Mouse (Mus musculus) hindbrain, embryonic 14.5 days (tissue): ENCODE measurements around the gene Csrp1. TPM values are rescaled to one million over a fixed set of nuclear protein-coding genes. Genes with fewer than 3 reads are reported as not detected.

Experiments used
- ATAC-seq: fragments of 200-750 bp; cut with Nextera tagmentation; 2 replicates; pipeline ENCODE4 v1.8.0; 2017; ENCODE audit warnings: moderate number of reproducible peaks, mild to moderate bottlenecking, moderate TSS enrichment, moderate library complexity; ENCODE audit not compliant: low FRiP score
- DNase-seq: peaks from one replicate; pipeline ENCODE4 v3.0.0-alpha.2; 2015; ENCODE audit warnings: low spot score
- H3K27ac ChIP-seq: fragments of 300-500 bp; sonication (generic); 2 replicates; pipeline ENCODE4 v1.5.1; 2014; ENCODE audit warnings: mild to moderate bottlenecking, moderate library complexity
- H3K27me3 ChIP-seq: fragments of 300-500 bp; sonication (generic); 2 replicates; pipeline ENCODE4 v1.6.1; 2014; ENCODE audit warnings: mild to moderate bottlenecking, low read length, mixed read lengths; ENCODE audit not compliant: control insufficient read depth, insufficient read depth
- H3K36me3 ChIP-seq: fragments of 300-500 bp; sonication (generic); replicated peaks from 2 replicates; pipeline ENCODE4 v1.6.1; 2014; ENCODE audit not compliant: control insufficient read depth, insufficient read depth
- H3K4me1 ChIP-seq: fragments of 300-500 bp; sonication (generic); replicated peaks from 2 replicates; pipeline ENCODE4 v1.6.1; 2014; ENCODE audit warnings: antibody characterized with exemption, low read length, mixed read lengths; ENCODE audit not compliant: control insufficient read depth, insufficient read depth
- H3K4me2 ChIP-seq: fragments of 300-500 bp; sonication (generic); replicated peaks from 2 replicates; pipeline ENCODE4 v1.6.1; 2014; ENCODE audit warnings: mild to moderate bottlenecking, moderate library complexity
- H3K4me3 ChIP-seq: fragments of 300-500 bp; sonication (generic); replicated peaks from 2 replicates; pipeline ENCODE4 v1.5.1; 2014; ENCODE audit warnings: mild to moderate bottlenecking, low read length
- H3K9ac ChIP-seq: fragments of 300-500 bp; sonication (generic); 2 replicates; pipeline ENCODE4 v1.6.1; 2014
- H3K9me3 ChIP-seq: fragments of 300-500 bp; sonication (generic); 2 replicates; pipeline ENCODE4 v1.6.1; 2016; ENCODE audit warnings: low read length; ENCODE audit not compliant: control insufficient read depth
- WGBS: fragments of 180-500 bp; shearing (Covaris S2); extraction: QIAGEN DNeasy Blood & Tissue Kit; methylation state at CpG from one replicate; pipeline ENCODE4 v1.1.7; 2014; 5-methylcytosine and 5-hydroxymethylcytosine counted together
- polyA plus RNA-seq: library from polyadenylated mRNA; unstranded; fragments of >200 nt; fragmentation: Nextera tagmentation; extraction: Ambion mirVana; gene quantifications from 2 replicates; pipeline ENCODE4 v1.2.1, GENCODE M21; 2014

Gene Csrp1
- polyA plus RNA-seq, 1 experiment from 2014 or later, result 21.7 TPM

DNA sequence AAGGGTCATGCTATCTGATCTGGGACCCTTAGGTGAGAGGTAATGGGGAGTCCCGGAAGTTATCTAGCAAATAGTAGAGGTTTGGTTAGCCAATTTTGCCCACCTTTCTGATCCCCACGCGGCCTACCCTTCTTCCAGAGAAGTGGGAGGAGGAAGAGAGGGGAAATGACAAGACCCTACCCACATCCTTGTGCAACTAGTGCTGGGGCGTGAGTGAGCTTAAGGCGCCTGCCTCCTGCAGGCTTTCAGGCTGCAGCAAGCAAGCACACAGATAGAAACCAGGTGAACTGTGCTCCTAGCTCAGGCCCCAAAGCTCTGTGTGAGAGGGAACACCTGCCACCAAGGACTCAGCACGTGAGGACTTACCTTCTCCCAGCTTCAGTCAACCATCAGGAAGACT is 31.2 kb upstream of the Csrp1 start:
- no peaks in the 10 kb centered on the region for H3K36me3 ChIP-seq
- peak overlapping the region; percentile 83; the same call in 1 of the 2 replicates for H3K9ac ChIP-seq
- H3K4me1 ChIP-seq, result peaks cover 26% of the 10 kb centered on the region
- H3K4me3 ChIP-seq, result peak overlapping the region; percentile 72
- WGBS, result 9% methylated on average over 6 of the region's 6 CpGs
- H3K9me3 ChIP-seq, result no peaks in the 10 kb centered on the region
- peak overlapping the region; percentile 99 for H3K4me2 ChIP-seq
- ATAC-seq, result no peak
- no peak for DNase-seq
- no peak overlapping the region for H3K27ac ChIP-seq
- peaks cover 8% of the 10 kb centered on the region; the same call in 1 of the 2 replicates for H3K27me3 ChIP-seq

DNA sequence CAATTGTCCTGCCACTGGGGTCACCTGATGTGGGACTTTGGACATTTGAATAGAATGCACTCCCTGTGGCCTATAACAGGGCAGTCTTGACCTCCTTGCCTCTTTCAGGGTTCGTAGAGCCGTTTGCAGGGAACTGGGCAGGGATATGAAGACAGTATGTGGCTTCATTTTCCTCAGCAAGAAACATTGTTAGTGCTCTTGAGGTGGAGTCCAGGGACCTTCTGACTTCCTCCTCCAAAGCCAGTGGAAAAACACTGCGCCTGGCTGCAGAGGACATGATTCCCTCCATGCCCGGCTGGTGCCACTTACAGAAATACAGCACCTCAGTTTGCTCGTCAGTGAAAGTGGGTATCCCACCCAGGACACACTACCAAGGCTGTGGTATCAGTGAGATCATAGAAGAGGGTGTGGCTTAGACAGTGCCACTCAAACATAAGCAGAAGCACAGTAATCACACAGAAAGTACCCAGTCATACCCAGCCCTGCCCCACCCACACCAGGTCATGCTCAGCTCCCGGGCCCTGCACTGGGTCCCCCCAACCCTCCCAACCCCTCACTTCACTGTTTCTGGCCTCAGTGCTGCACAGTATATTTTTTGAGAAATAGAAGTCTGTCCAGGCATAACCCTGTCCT is 29.0 kb upstream of the Csrp1 start:
- Histone ChIP-seq H3K27ac (no peak overlapping the region), H3K36me3 (no peaks in the 10 kb centered on the region), H3K4me1 (peaks cover 22% of the 10 kb centered on the region), H3K9ac (no peak overlapping the region), H3K9me3 (no peaks in the 10 kb centered on the region), H3K4me3 (no peak overlapping the region), H3K27me3 (peaks cover 2% of the 10 kb centered on the region; the same call in 1 of the 2 replicates), H3K4me2 (no peak overlapping the region)
- ATAC-seq (no peak), DNase-seq (no peak)
- WGBS, result 75% methylated on average over 6 of the region's 6 CpGs

DNA sequence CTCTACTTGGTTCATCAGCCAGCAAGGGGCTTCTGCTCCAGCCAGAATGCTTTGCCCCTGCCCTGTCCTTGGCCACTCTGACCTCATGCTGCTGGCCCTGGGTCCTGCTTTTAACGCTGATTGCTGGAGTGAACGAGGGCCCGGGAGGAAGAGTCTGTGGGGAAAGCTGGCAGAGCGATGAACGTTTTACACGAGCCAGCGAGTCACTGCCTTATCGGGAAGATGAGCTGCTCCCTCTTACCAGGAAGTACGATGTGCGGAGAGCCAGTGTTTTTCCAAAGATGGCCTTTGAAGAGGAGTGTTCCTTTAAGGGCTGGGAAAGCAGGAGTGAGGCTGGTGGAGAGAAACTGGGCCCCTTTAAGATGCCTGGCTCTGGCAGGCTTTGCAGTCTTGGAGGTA is 28.4 kb upstream of the Csrp1 start:
- ATAC-seq (no peak), DNase-seq (no peak)
- H3K27me3 ChIP-seq, result no peaks in the 10 kb centered on the region
- H3K9ac ChIP-seq, result no peak overlapping the region
- no peak overlapping the region for H3K27ac ChIP-seq
- H3K4me3 ChIP-seq, result no peak overlapping the region
- WGBS, result 58% methylated on average over 10 of the region's 10 CpGs
- no peak overlapping the region for H3K4me2 ChIP-seq
- no peaks in the 10 kb centered on the region for H3K9me3 ChIP-seq
- H3K36me3 ChIP-seq, result no peaks in the 10 kb centered on the region
- peaks cover 17% of the 10 kb centered on the region for H3K4me1 ChIP-seq

DNA sequence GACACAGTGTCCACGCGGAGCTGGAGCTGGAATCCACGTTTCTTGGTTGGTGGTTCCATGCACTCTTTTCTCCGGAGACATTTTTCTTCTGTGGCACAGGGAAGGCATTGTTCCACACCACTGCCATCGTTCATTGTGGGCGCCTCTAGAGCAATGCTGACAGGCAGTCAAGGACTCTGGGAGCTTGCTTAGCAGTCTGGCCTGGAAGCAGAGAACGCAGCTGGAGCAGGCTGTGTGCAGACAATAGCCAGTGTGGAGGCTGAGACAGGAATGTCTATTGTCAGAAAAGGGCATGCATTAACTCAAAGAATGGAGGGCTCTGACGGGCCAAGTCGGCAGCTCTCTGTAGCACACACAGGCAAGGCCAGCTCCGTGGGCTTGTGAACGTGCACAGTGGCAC is 25.7 kb upstream of the Csrp1 start:
- H3K4me3 ChIP-seq, result no peak overlapping the region
- ATAC-seq, result no peak
- no peak overlapping the region for H3K4me2 ChIP-seq
- peaks cover 2% of the 10 kb centered on the region; the same call in 1 of the 2 replicates for H3K4me1 ChIP-seq
- no peak for DNase-seq
- no peaks in the 10 kb centered on the region for H3K36me3 ChIP-seq
- no peak overlapping the region for H3K9ac ChIP-seq
- 36% methylated on average over 11 of the region's 11 CpGs for WGBS
- no peak overlapping the region for H3K27ac ChIP-seq
- no peaks in the 10 kb centered on the region for H3K9me3 ChIP-seq
- no peaks in the 10 kb centered on the region for H3K27me3 ChIP-seq

DNA sequence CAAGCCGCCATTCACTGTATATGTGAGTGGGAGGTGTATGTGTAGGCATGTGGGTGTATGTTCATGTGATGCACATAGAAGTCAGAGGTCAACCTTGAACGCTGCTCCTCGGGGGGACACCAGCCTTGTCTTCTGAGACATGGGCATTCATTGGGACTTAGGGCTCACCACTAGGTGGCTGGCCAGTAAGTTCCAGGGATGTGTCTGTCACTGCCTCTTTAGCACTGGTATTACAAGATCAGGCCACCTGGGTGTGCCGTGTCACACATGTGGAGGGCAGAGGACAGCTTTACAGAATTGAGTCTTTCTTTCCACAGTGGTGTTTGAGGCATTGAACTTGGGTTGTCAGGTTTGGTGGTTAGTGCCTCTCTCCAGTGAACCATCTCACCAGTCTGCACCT is 22.4 kb upstream of the Csrp1 start:
- no peak overlapping the region for H3K4me3 ChIP-seq
- H3K9ac ChIP-seq, result no peak overlapping the region
- no peak for DNase-seq
- no peak for ATAC-seq
- H3K27ac ChIP-seq, result no peak overlapping the region
- H3K36me3 ChIP-seq, result no peaks in the 10 kb centered on the region
- no peaks in the 10 kb centered on the region for H3K9me3 ChIP-seq
- H3K27me3 ChIP-seq, result peaks cover 4% of the 10 kb centered on the region; the same call in 1 of the 2 replicates
- WGBS, result 86% methylated on average over 4 of the region's 4 CpGs
- H3K4me1 ChIP-seq, result peaks cover 2% of the 10 kb centered on the region; the same call in 1 of the 2 replicates
- H3K4me2 ChIP-seq, result no peak overlapping the region

DNA sequence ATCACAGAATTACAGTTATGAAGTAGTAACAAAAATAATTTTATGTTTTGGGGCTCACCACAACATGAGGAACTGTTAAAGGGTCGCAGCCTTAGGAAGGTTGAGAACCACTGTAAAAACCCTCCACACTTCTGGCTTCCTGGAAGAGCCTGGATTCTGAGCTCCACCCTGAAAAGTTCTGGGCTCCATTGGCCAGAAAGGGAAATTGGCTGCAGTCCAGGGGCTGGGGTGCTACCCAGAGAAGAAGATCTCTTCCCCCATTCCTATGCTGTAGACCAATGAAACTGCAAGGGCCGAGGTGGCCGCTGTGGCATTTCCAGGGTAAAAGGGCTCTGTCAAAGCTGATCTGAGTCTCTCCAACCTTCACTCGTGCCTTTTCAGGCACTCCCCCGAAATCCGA is 21.8 kb upstream of the Csrp1 start:
- peaks cover 4% of the 10 kb centered on the region; the same call in 1 of the 2 replicates for H3K27me3 ChIP-seq
- H3K4me3 ChIP-seq, result no peak overlapping the region
- peaks cover 2% of the 10 kb centered on the region; the same call in 1 of the 2 replicates for H3K4me1 ChIP-seq
- 31% methylated on average over 6 of the region's 6 CpGs for WGBS
- no peaks in the 10 kb centered on the region for H3K9me3 ChIP-seq
- H3K36me3 ChIP-seq, result no peaks in the 10 kb centered on the region
- 0 out of 2 replicates have a peak overlapping the region, but pooled peaks have one; percentile 5 for H3K27ac ChIP-seq
- no peak for DNase-seq
- no peak for ATAC-seq
- 0 out of 2 replicates have a peak overlapping the region, but pooled peaks have one; percentile 18 for H3K9ac ChIP-seq
- H3K4me2 ChIP-seq, result peak overlapping the region; percentile 64

DNA sequence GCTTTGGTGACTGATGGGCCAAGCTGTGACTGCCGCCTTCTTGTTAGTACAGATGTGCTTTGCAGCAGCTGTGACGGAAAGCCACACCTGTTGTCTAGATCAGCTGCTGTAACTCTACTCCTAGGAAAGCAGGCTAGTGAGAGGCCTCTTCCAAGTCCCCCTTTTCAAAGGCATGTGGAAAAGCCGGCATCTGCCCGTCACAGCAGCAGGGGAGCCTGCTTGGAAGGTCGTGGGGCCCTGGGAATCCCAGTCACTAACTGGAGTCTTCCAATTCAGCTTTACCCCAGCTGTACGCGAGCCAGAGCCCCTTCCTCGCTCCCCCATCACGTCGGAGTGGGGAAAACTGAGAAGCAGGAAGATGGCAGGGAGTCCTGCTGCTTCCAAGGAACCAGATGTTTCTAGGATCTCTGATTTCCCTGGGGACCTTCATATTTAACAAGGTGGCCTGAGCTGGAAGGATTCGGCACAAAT is 21.4 kb upstream of the Csrp1 start:
- H3K9me3 ChIP-seq, result no peaks in the 10 kb centered on the region
- H3K9ac ChIP-seq, result 0 out of 2 replicates have a peak overlapping the region, but pooled peaks have one; percentile 18
- H3K4me1 ChIP-seq, result peaks cover 2% of the 10 kb centered on the region; the same call in 1 of the 2 replicates
- no peaks in the 10 kb centered on the region for H3K36me3 ChIP-seq
- DNase-seq (peak; percentile 54), ATAC-seq (peak; percentile 41; the same call in 1 of the 2 replicates)
- WGBS, result 5% methylated on average over 11 of the region's 11 CpGs
- peak overlapping the region; percentile 27; the same call in 1 of the 2 replicates for H3K4me3 ChIP-seq
- 0 out of 2 replicates have a peak overlapping the region, but pooled peaks have one; percentile 5 for H3K27ac ChIP-seq
- peak overlapping the region; percentile 64 for H3K4me2 ChIP-seq
- peaks cover 4% of the 10 kb centered on the region; the same call in 1 of the 2 replicates for H3K27me3 ChIP-seq

DNA sequence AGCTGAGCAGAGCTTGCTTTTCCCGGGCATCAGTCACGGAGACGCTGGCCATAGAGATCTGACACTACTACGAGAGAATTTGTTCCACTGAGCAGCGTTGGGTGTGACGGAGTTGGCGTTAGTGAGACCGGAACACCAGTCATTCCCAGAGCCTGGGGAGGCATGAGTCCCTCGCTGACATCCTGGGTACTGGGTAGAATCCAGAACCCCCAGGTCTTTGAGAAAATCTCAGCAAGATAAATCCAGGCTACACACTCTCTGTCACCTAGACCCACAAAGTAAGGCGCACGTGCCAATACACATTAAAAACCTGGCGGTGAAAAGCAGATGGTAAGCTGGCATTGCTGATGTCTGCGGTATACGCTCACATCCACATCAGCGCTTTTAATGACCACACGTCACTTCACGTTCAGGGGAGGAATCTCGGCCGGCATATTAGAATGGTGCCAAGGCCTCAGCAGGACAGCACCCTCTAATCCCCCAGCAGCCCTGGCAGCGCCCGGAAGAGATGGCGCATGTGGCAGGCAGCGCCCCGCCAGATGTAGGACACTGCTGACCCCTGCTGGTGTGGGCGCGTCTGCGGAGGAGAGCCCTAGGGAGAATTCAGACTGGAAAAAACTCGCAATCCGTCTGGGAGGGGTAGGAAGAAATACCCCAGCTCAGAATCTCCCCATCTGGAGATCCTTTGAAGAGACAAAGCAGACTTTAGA is 20.7 kb upstream of the Csrp1 start:
- Histone ChIP-seq H3K9ac (peak overlapping the region; percentile 18; the same call in 1 of the 2 replicates), H3K9me3 (no peaks in the 10 kb centered on the region), H3K27me3 (peaks cover 4% of the 10 kb centered on the region; the same call in 1 of the 2 replicates), H3K4me3 (peak overlapping the region; percentile 27), H3K4me2 (peak overlapping the region; percentile 64), H3K36me3 (no peaks in the 10 kb centered on the region), H3K27ac (peak overlapping the region; percentile 0), H3K4me1 (peaks cover 2% of the 10 kb centered on the region; the same call in 1 of the 2 replicates)
- DNase-seq (peak; percentile 83), ATAC-seq (peak; percentile 81)
- WGBS, result 2% methylated on average over 29 of the region's 29 CpGs

DNA sequence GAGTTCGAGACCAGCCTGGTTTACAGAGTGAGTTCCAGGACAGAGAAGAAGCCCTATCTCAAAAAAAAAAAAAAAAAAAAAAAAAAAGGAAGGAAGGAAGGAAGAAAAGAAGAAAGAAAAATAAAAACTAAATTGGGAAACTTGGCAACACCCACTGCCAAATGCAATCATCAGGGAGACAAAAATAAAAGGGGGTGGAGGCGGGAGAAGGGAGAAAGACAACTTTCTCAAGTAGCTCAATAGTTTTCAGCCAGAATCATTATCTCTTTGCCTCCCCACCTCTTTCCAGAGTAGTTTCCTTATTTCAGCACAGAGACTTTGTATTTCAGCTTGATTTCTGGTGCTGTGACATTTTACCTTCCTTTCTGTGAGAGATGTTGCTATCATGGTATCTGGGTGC is 20.0 kb upstream of the Csrp1 start:
- no peak overlapping the region for H3K4me3 ChIP-seq
- peaks cover 2% of the 10 kb centered on the region; the same call in 1 of the 2 replicates for H3K4me1 ChIP-seq
- H3K4me2 ChIP-seq, result peak overlapping the region; percentile 64
- no peak for DNase-seq
- WGBS, result 59% methylated on average over 2 of the region's 2 CpGs
- no peaks in the 10 kb centered on the region for H3K36me3 ChIP-seq
- 0 out of 2 replicates have a peak overlapping the region, but pooled peaks have one; percentile 0 for H3K27ac ChIP-seq
- no peaks in the 10 kb centered on the region for H3K9me3 ChIP-seq
- ATAC-seq, result no peak
- H3K9ac ChIP-seq, result no peak overlapping the region
- H3K27me3 ChIP-seq, result peaks cover 4% of the 10 kb centered on the region; the same call in 1 of the 2 replicates
